Mouse (Mus musculus): Measurements from ENCODE around the gene Myl3. TPM values are rescaled to one million over a fixed set of nuclear protein-coding genes. Genes with fewer than 3 reads are reported as not detected.

The Myl3 gene
- total and polyA plus RNA-seq, 3 experiments = not detected

DNA sequence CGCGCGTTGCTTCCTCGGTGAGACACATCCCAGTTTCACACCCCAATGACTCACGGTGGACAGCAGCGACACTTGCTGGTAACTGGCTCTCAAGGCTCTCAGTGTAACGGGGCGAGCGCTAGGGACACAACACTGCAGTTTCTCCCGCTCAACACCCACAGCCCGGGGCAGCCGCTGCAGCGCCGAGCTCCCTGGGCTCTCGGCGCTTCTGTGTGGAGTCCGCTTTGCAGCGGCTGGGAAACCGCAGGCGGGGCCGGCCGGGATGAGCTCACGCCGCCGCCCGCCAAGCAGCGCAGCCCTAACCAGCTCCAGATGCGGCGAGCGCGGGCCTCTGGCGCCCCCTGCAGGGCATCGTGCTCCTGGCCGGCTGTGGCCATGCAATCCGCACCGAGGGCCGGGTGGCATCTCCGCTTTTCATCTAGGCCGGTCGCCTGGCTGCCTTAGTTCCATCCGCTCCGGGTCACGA is 39.6 kb downstream of the Myl3 start (continued):
- TF ChIP-seq CHD1 (IDR thresholded peaks at IDR 0.05; ENCODE audit: low read depth, low read length) = no peak
- TF ChIP-seq ZKSCAN1 (IDR thresholded peaks at IDR 0.05; ENCODE audit: low read depth, low read length) = 0 out of 2 replicates have a peak, but pooled peaks have one; percentile 31

DNA sequence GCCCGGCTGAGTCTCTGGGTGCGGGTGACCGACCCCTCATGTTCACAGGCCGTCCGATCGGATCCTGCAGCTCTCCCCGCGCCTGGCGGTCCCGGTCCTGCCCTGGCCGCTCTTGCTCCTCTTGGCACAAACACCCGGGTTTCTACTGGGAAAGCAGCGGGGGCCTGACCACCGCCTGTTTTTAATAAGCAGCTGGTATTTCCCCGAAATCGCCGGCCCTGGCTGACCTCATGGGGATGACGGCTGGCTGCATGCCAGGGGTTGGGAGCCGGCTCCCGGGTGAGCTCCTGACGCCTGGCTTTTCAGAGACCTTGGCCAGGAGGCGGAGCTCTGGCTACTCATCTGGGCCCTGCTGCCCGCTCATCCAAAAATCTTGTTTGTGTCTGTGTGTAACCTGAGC is 40.1 kb downstream of the Myl3 start:
- no peak for DNase-seq (ENCODE audit: low read depth, low spot score)

DNA sequence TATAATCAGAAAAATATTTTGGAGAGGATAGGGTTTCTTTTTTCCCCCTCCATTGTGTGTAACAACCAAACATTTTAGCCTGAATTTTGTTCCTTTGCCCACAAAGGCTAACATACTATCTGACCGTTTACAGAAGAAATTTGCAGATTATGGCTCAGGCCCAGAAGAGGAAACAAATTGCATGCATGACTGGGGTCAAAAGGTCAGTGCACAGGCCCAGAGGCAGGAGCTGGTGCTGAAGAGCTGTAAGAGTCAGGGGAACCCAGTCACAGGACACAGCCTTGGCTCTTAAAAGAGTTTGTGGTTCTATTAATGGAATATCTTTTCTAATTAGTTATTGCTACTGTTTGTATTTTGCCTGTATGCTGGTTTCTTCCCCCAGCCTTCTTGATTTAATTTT is 42.0 kb downstream of the Myl3 start:
- Histone ChIP-seq H3K27me3 (ENCODE audit: control insufficient read depth in 1 of 2, insufficient read depth in 2 of 2, low read length in 2 of 2) (no peaks in the 10 kb centered on the region), H3K9me3 (replicated peaks; ENCODE audit: insufficient read depth, low read length) (no peaks in the 10 kb centered on the region), H3K4me3 (ENCODE audit: control insufficient read depth in 1 of 2, insufficient read depth in 1 of 2, low read depth in 2 of 2, low read length in 2 of 2) (no peak overlapping the region), H3K9ac (ENCODE audit: control insufficient read depth, low read depth, low read length, poor library complexity, severe bottlenecking) (no peak overlapping the region), H3K4me1 (ENCODE audit: control insufficient read depth in 1 of 2, insufficient read depth in 2 of 2, low read length in 2 of 2) (peaks cover 0 to 5% of the 10 kb centered on the region in 2 experiments; a peak in 1 of 4 replicates), H3K27ac (ENCODE audit: control insufficient read depth, low read depth, low read length) (no peak overlapping the region), H3K36me3 (ENCODE audit: control insufficient read depth in 1 of 2, insufficient read depth in 2 of 2, low read length in 2 of 2) (no peaks in the 10 kb centered on the region), H3K79me2 (ENCODE audit: control insufficient read depth, insufficient read depth, low read length, poor library complexity) (no peaks in the 10 kb centered on the region)
- TF ChIP-seq CHD2 (IDR thresholded peaks at IDR 0.05; ENCODE audit: low read length) (no peak), MYB (IDR thresholded peaks at IDR 0.05; ENCODE audit: low read depth, low read length) (no peak), ETS1 (IDR thresholded peaks at IDR 0.05; ENCODE audit: low read depth, low read length) (no peak)
- DNase-seq (ENCODE audit: low read depth, low spot score) = no peak

More for the DNA sequence above, 40.1 kb downstream of the Myl3 start:
- Histone ChIP-seq H3K27me3 (ENCODE audit: control insufficient read depth in 1 of 2, insufficient read depth in 2 of 2, low read length in 2 of 2) (no peaks in the 10 kb centered on the region; a peak in 2 of 4 replicates), H3K4me1 (ENCODE audit: control insufficient read depth in 1 of 2, insufficient read depth in 2 of 2, low read length in 2 of 2) (peaks cover 0 to 5% of the 10 kb centered on the region in 2 experiments; a peak in 1 of 4 replicates), H3K4me3 (ENCODE audit: control insufficient read depth in 1 of 2, insufficient read depth in 1 of 2, low read depth in 2 of 2, low read length in 2 of 2) (peak overlapping the region; percentile 64 to 67), H3K79me2 (ENCODE audit: control insufficient read depth, insufficient read depth, low read length, poor library complexity) (no peaks in the 10 kb centered on the region), H3K9ac (ENCODE audit: control insufficient read depth, low read depth, low read length, poor library complexity, severe bottlenecking) (peak overlapping the region; percentile 70), H3K9me3 (replicated peaks; ENCODE audit: insufficient read depth, low read length) (no peaks in the 10 kb centered on the region), H3K27ac (ENCODE audit: control insufficient read depth, low read depth, low read length) (no peak overlapping the region), H3K36me3 (ENCODE audit: control insufficient read depth in 1 of 2, insufficient read depth in 2 of 2, low read length in 2 of 2) (no peaks in the 10 kb centered on the region)
- TF ChIP-seq UBTF (IDR thresholded peaks at IDR 0.05; ENCODE audit: borderline replicate concordance, insufficient read depth, low read depth, low read length) (0 out of 2 replicates have a peak, but pooled peaks have one; percentile 10), CTCF (IDR thresholded peaks at IDR 0.05 in 2 of 3, conservative IDR thresholded peaks at IDR 0.05 in 1 of 3; ENCODE audit: control insufficient read depth in 1 of 3, insufficient read depth in 1 of 3, low read depth in 2 of 3, low read length in 3 of 3, poor library complexity in 1 of 3, severe bottlenecking in 1 of 3) (peak in 1 of 3 experiments; percentile 19; a peak in 1 of 6 replicates), CHD1 (IDR thresholded peaks at IDR 0.05; ENCODE audit: low read depth, low read length) (no peak), GATA1 (IDR thresholded peaks at IDR 0.05; ENCODE audit: low read depth, low read length) (no peak)

DNA sequence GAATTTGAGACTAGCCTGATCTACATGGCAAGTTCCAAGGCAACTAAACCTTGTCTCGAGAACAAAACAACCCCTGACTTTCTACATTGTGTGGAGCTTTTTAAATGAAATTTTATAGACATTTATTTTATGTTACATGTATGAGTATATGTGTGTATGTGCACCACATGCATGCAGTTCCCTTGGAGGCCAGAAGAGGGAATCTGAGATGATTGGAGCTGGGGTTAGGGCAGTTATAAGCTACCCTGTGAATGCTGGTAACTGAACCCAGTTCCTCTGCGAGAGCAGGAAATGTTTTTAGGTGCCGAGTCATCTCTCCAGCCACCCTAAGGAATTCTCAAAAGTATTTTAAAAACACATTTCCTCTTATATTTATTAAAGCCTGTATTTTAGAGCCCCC is 46.5 kb downstream of the Myl3 start:
- Histone ChIP-seq H3K4me3 (ENCODE audit: control insufficient read depth in 1 of 2, insufficient read depth in 1 of 2, low read depth in 2 of 2, low read length in 2 of 2) (no peak overlapping the region), H3K79me2 (ENCODE audit: control insufficient read depth, insufficient read depth, low read length, poor library complexity) (no peaks in the 10 kb centered on the region), H3K9ac (ENCODE audit: control insufficient read depth, low read depth, low read length, poor library complexity, severe bottlenecking) (no peak overlapping the region), H3K27me3 (ENCODE audit: control insufficient read depth in 1 of 2, insufficient read depth in 2 of 2, low read length in 2 of 2) (no peaks in the 10 kb centered on the region; a peak in 1 of 4 replicates), H3K36me3 (ENCODE audit: control insufficient read depth in 1 of 2, insufficient read depth in 2 of 2, low read length in 2 of 2) (no peaks in the 10 kb centered on the region), H3K9me3 (replicated peaks; ENCODE audit: insufficient read depth, low read length) (no peaks in the 10 kb centered on the region), H3K4me1 (ENCODE audit: control insufficient read depth in 1 of 2, insufficient read depth in 2 of 2, low read length in 2 of 2) (no peaks in the 10 kb centered on the region), H3K27ac (ENCODE audit: control insufficient read depth, low read depth, low read length) (no peak overlapping the region)
- DNase-seq (ENCODE audit: low read depth, low spot score) = no peak
- peak; percentile 13 to 24 (median 15); a peak in 3 of 6 replicates for TF ChIP-seq CTCF (IDR thresholded peaks at IDR 0.05 in 2 of 3, conservative IDR thresholded peaks at IDR 0.05 in 1 of 3; ENCODE audit: control insufficient read depth in 1 of 3, insufficient read depth in 1 of 3, low read depth in 2 of 3, low read length in 3 of 3, poor library complexity in 1 of 3, severe bottlenecking in 1 of 3)
- TF ChIP-seq RAD21 (IDR thresholded peaks at IDR 0.05; ENCODE audit: low read depth, low read length) = no peak
- no peak for TF ChIP-seq ETS1 (IDR thresholded peaks at IDR 0.05; ENCODE audit: low read depth, low read length)
- no peak for TF ChIP-seq TBP (IDR thresholded peaks at IDR 0.05; ENCODE audit: low read depth, low read length)
- no peak for TF ChIP-seq RCOR1 (IDR thresholded peaks at IDR 0.05; ENCODE audit: low read depth, low read length)
- no peak for TF ChIP-seq SMC3 (IDR thresholded peaks at IDR 0.05; ENCODE audit: low read depth, low read length)
